Mouse (Mus musculus) stomach, embryonic 15.5 days (tissue): ENCODE data around the gene Olfr629. TPM values are rescaled to one million over a fixed set of nuclear protein-coding genes. Genes with fewer than 3 reads are reported as not detected.

Experiments used
- ATAC-seq: fragments of 200-750 bp; cut with Nextera tagmentation; 2 replicates; pipeline ENCODE4 v1.8.0; 2017; ENCODE audit warnings: low read depth, moderate number of reproducible peaks, moderate TSS enrichment; ENCODE audit not compliant: insufficient read depth, low FRiP score
- H3K27ac ChIP-seq: fragments of 300-500 bp; sonication (generic); 2 replicates; pipeline ENCODE4 v1.5.1; 2015; ENCODE audit warnings: mild to moderate bottlenecking, inconsistent platforms
- H3K27me3 ChIP-seq: fragments of 300-500 bp; sonication (generic); replicated peaks from 2 replicates; pipeline ENCODE4 v1.6.1; 2015; ENCODE audit warnings: inconsistent platforms
- H3K36me3 ChIP-seq: fragments of 300-500 bp; sonication (generic); 2 replicates; pipeline ENCODE4 v1.6.1; 2015; ENCODE audit warnings: inconsistent platforms
- H3K4me1 ChIP-seq: fragments of 300-500 bp; sonication (generic); 2 replicates; pipeline ENCODE4 v1.6.1; 2015; ENCODE audit warnings: inconsistent platforms
- H3K4me2 ChIP-seq: fragments of 300-500 bp; sonication (generic); 2 replicates; pipeline ENCODE4 v1.6.1; 2015; ENCODE audit warnings: mild to moderate bottlenecking, inconsistent platforms
- H3K4me3 ChIP-seq: fragments of 300-500 bp; sonication (generic); replicated peaks from 2 replicates; pipeline ENCODE4 v1.5.1; 2015; ENCODE audit warnings: inconsistent platforms
- H3K9ac ChIP-seq: fragments of 300-500 bp; sonication (generic); 2 replicates; pipeline ENCODE4 v1.6.1; 2015; ENCODE audit warnings: inconsistent platforms
- H3K9me3 ChIP-seq: fragments of 300-500 bp; sonication (generic); 2 replicates; pipeline ENCODE4 v1.6.1; 2016; ENCODE audit warnings: inconsistent platforms
- WGBS: fragments of 180-500 bp; shearing (Covaris S2); methylation state at CpG from one replicate; pipeline ENCODE4 v1.1.7; 2015; 5-methylcytosine and 5-hydroxymethylcytosine counted together
- polyA plus RNA-seq: library from polyadenylated mRNA; unstranded; fragments of >200 nt; fragmentation: Nextera tagmentation; extraction: Ambion mirVana; gene quantifications from 2 replicates; pipeline ENCODE4 v1.2.1, GENCODE M21; 2015

Olfr629 gene
- polyA plus RNA-seq, 1 experiment from 2014 or later = not detected

- no peaks in the 10 kb centered on the region for H3K27me3 ChIP-seq
- no peak for ATAC-seq
- no peaks in the 10 kb centered on the region for H3K4me1 ChIP-seq
- H3K9ac ChIP-seq = no peak overlapping the region
- no peak overlapping the region for H3K4me2 ChIP-seq
- no peaks in the 10 kb centered on the region for H3K9me3 ChIP-seq
- no peak overlapping the region for H3K4me3 ChIP-seq
- 30% methylated on average over 2 of the region's 2 CpGs for WGBS
- H3K36me3 ChIP-seq = no peaks in the 10 kb centered on the region
- H3K27ac ChIP-seq = no peak overlapping the region
Observed at GRCm38 (mm10) chr7:103712024-103712423, 32.7 kb downstream of the Olfr629 start.

DNA sequence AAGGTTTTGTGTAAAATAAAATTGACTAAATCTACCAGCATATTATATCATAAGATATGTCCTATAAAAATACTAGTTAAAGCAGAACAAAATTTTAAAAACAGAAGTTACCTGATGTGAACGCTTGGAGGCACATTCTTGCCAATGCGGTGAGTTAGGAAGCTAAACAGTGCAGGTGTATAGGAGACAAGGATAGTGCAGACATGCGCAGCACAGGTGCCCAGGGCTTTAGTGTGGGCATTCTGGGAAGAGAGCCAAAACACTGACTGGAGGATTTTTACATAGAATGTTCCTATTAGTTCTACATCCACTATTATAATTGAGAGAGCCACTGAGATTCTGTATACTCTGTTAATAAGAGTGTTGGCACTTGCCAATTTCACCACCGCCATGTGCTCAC is 45.3 kb downstream of the Olfr629 start:
- H3K9me3 ChIP-seq = no peaks in the 10 kb centered on the region
- no peaks in the 10 kb centered on the region for H3K4me1 ChIP-seq
- H3K27ac ChIP-seq = no peak overlapping the region
- H3K4me3 ChIP-seq = no peak overlapping the region
- H3K4me2 ChIP-seq = no peak overlapping the region
- H3K27me3 ChIP-seq = no peaks in the 10 kb centered on the region
- no peaks in the 10 kb centered on the region for H3K36me3 ChIP-seq
- no peak for ATAC-seq
- WGBS = 87% methylated on average over 4 of the region's 4 CpGs
- no peak overlapping the region for H3K9ac ChIP-seq

Other genes with a start within 250 kb of the Olfr629 start
- gene Olfr609, start 246.9 kb downstream of the Olfr629 start, polyA plus RNA-seq = not detected in 2 replicates
- not detected in 2 replicates for gene Olfr610, start 232.8 kb downstream of the Olfr629 start, polyA plus RNA-seq
- not detected in 2 replicates for gene Olfr611, start 224.1 kb downstream of the Olfr629 start, polyA plus RNA-seq
- not detected in 2 replicates for gene Olfr612, start 202.2 kb downstream of the Olfr629 start, polyA plus RNA-seq
- not detected in 2 replicates for gene Olfr613, start 196.9 kb downstream of the Olfr629 start, polyA plus RNA-seq
- gene Olfr615, start 188.9 kb downstream of the Olfr629 start, polyA plus RNA-seq = not detected in 2 replicates
- gene Olfr616, start 175.8 kb downstream of the Olfr629 start, polyA plus RNA-seq = not detected in 2 replicates
- not detected in 2 replicates for gene Olfr617, start 171.9 kb downstream of the Olfr629 start, polyA plus RNA-seq
- not detected in 2 replicates for gene Olfr618, start 154.8 kb downstream of the Olfr629 start, polyA plus RNA-seq
- not detected in 2 replicates for gene Olfr619, start 144.4 kb downstream of the Olfr629 start, polyA plus RNA-seq
- gene Olfr620, start 132.4 kb downstream of the Olfr629 start, polyA plus RNA-seq = not detected in 2 replicates
- not detected in 2 replicates for gene Olfr622, start 102.2 kb downstream of the Olfr629 start, polyA plus RNA-seq
- gene Olfr623, start 81.2 kb downstream of the Olfr629 start, polyA plus RNA-seq = not detected in 2 replicates
- gene Olfr624, start 73.8 kb downstream of the Olfr629 start, polyA plus RNA-seq = 0.03 and 0.04 TPM in 2 replicates
- gene Olfr625-ps1, start 62.2 kb downstream of the Olfr629 start, polyA plus RNA-seq = not detected in 2 replicates
- not detected in 2 replicates for gene Olfr243, start 30.3 kb downstream of the Olfr629 start, polyA plus RNA-seq
- not detected in 2 replicates for gene Olfr628, start 14.6 kb downstream of the Olfr629 start, polyA plus RNA-seq
- gene Olfr630, start 12.4 kb upstream of the Olfr629 start, polyA plus RNA-seq = not detected in 2 replicates
- gene Olfr69, start 26.7 kb upstream of the Olfr629 start, polyA plus RNA-seq = not detected in 2 replicates
- gene Olfr68, start 34.8 kb upstream of the Olfr629 start, polyA plus RNA-seq = not detected in 2 replicates
- not detected in 2 replicates for gene Olfr67, start 46.9 kb upstream of the Olfr629 start, polyA plus RNA-seq
- 3,099 and 5,430 TPM in 2 replicates for gene Hbb-bt, start 69.1 kb upstream of the Olfr629 start, polyA plus RNA-seq
- 8,336 and 14,080 TPM in 2 replicates for gene Hbb-bs, start 83.2 kb upstream of the Olfr629 start, polyA plus RNA-seq
- not detected in 2 replicates for gene Hbb-bh2, start 95.6 kb upstream of the Olfr629 start, polyA plus RNA-seq
- gene Hbb-bh1, start 98.2 kb upstream of the Olfr629 start, polyA plus RNA-seq = 4.5 and 5.1 TPM in 2 replicates
- 247 and 357 TPM in 2 replicates for gene Hbb-y, start 108.3 kb upstream of the Olfr629 start, polyA plus RNA-seq
- not detected in 2 replicates for gene Olfr66, start 141.3 kb upstream of the Olfr629 start, polyA plus RNA-seq
- gene Olfr64, start 149.5 kb upstream of the Olfr629 start, polyA plus RNA-seq = not detected in 2 replicates
- gene Olfr65, start 158.5 kb upstream of the Olfr629 start, polyA plus RNA-seq = not detected in 2 replicates
- not detected in 2 replicates for gene Olfr631, start 183.9 kb upstream of the Olfr629 start, polyA plus RNA-seq
- gene Olfr632, start 189.4 kb upstream of the Olfr629 start, polyA plus RNA-seq = not detected in 2 replicates
- gene Olfr633, start 199.5 kb upstream of the Olfr629 start, polyA plus RNA-seq = not detected in 2 replicates
- not detected in 2 replicates for gene Olfr635, start 226.2 kb upstream of the Olfr629 start, polyA plus RNA-seq